ENCODE assay signal across 26 mouse cellular contexts in genomic region chr4:22302262-22302661, GRCm38 (mm10). TPM values are rescaled to one million over a fixed set of nuclear protein-coding genes. Genes with fewer than 3 reads are reported as not detected.
DNase-seq lines count a peak whose midpoint lies in the region; ATAC-seq lines count a peak whose summit lies in the region.
"Had no signal": no experiment of that assay in that cellular context is flagged by ENCODE, and none has a peak within 500 bp of the region (broad histone marks: within the 10 kb centered on the region; RNA-seq: fewer than 3 reads in every experiment).

No protein-coding gene starts in this region.

- intact Hi-C loops in heart, postnatal 25 days (cut with DNase I): no loop called here

- no peaks in the 10 kb centered on the region for H3K27me3 ChIP-seq in hindbrain, embryonic 12.5 days
- no peaks in the 10 kb centered on the region for H3K27me3 ChIP-seq in hindbrain, embryonic 14.5 days (ENCODE audit: control insufficient read depth, insufficient read depth, low read length)
- no peaks in the 10 kb centered on the region for H3K27me3 ChIP-seq in forebrain, embryonic 12.5 days
- no peaks in the 10 kb centered on the region for H3K27me3 ChIP-seq in forebrain, embryonic 15.5 days
- no peaks in the 10 kb centered on the region for H3K27me3 ChIP-seq in liver, embryonic 12.5 days (replicated peaks)
- H3K27me3 ChIP-seq: embryonic facial prominence, embryonic 12.5 days; embryonic facial prominence, embryonic 15.5 days; heart, embryonic 12.5 days; heart, embryonic 15.5 days had no signal

- WGBS in hindbrain, embryonic 12.5 days: 85% methylated on average over 1 of the region's 1 CpGs
- WGBS in hindbrain, embryonic 14.5 days: 85% methylated on average over 1 of the region's 1 CpGs
- 73% methylated on average over 1 of the region's 1 CpGs for WGBS in forebrain, embryonic 12.5 days
- WGBS in forebrain, embryonic 15.5 days: 32% methylated on average over 1 of the region's 1 CpGs
- 62% methylated on average over 1 of the region's 1 CpGs for WGBS in liver, embryonic 12.5 days (ENCODE audit: insufficient replicate concordance)

- no peak for DNase-seq in hindbrain, embryonic 14.5 days (ENCODE audit: low spot score)
- DNase-seq in heart, postnatal 25 days (ENCODE audit: low spot score): no peak
- DNase-seq in yolk sac, embryonic 10.5 days (ENCODE audit: low spot score): no peak
- DNase-seq: adrenal gland, adult 8-10 months; adrenal gland, postnatal 25 days; cerebellum, adult 11 months; cerebellum, adult 2 months; cerebellum, adult 9-11 months; cerebellum, postnatal 25 days; gastrocnemius, postnatal 25 days; heart, adult 18-20 months; heart, postnatal 10 days; heart, postnatal 4 days; kidney, adult 18-20 months had no signal

- no peak overlapping the region for H3K27ac ChIP-seq in hindbrain, embryonic 12.5 days
- H3K27ac ChIP-seq in hindbrain, embryonic 14.5 days: no peak overlapping the region
- H3K27ac ChIP-seq in forebrain, embryonic 12.5 days: no peak overlapping the region
- H3K27ac ChIP-seq in forebrain, embryonic 15.5 days (replicated peaks): peak overlapping the region; percentile 63; the same call in 1 of the 2 replicates
- no peak overlapping the region for H3K27ac ChIP-seq in liver, embryonic 12.5 days
- H3K27ac ChIP-seq: embryonic facial prominence, embryonic 12.5 days; embryonic facial prominence, embryonic 15.5 days; heart, embryonic 15.5 days had no signal

- 0 out of 2 replicates have a peak, but pooled peaks have one; percentile 29 for ATAC-seq in hindbrain, embryonic 12.5 days (ENCODE audit: low FRiP score)
- no peak for ATAC-seq in hindbrain, embryonic 14.5 days (ENCODE audit: low FRiP score)
- peak; percentile 1; the same call in 1 of the 2 replicates for ATAC-seq in forebrain, embryonic 12.5 days (ENCODE audit: low FRiP score)
- ATAC-seq in forebrain, embryonic 15.5 days (replicated peaks): peak; percentile 57
- no peak for ATAC-seq in liver, embryonic 12.5 days
- ATAC-seq: activated CD4-positive, CD25-positive, alpha-beta regulatory T cell, adult 4 months; CD4-positive, CD25-positive, alpha-beta regulatory T cell, adult 4 months; hindbrain, embryonic 16.5 days; intestine, embryonic 16.5 days had no signal

- no peaks in the 10 kb centered on the region; the same call in 1 of the 2 replicates for H3K9me3 ChIP-seq in hindbrain, embryonic 12.5 days (replicated peaks)
- H3K9me3 ChIP-seq in hindbrain, embryonic 14.5 days (ENCODE audit: control insufficient read depth, low read length): peaks cover 13% of the 10 kb centered on the region
- H3K9me3 ChIP-seq in forebrain, embryonic 12.5 days: 0 out of 2 replicates have a peak, but pooled peaks cover 4% of the 10 kb centered on the region
- H3K9me3 ChIP-seq in forebrain, embryonic 15.5 days: 0 out of 2 replicates have a peak, but pooled peaks cover 6% of the 10 kb centered on the region
- H3K9me3 ChIP-seq in liver, embryonic 12.5 days (replicated peaks): no peaks in the 10 kb centered on the region
- H3K9me3 ChIP-seq: embryonic facial prominence, embryonic 15.5 days; heart, embryonic 15.5 days had no signal

- no peaks in the 10 kb centered on the region for H3K36me3 ChIP-seq in hindbrain, embryonic 12.5 days
- no peaks in the 10 kb centered on the region for H3K36me3 ChIP-seq in hindbrain, embryonic 14.5 days (replicated peaks; ENCODE audit: control insufficient read depth, insufficient read depth)
- H3K36me3 ChIP-seq in forebrain, embryonic 12.5 days (replicated peaks): no peaks in the 10 kb centered on the region
- no peaks in the 10 kb centered on the region for H3K36me3 ChIP-seq in forebrain, embryonic 15.5 days
- no peaks in the 10 kb centered on the region for H3K36me3 ChIP-seq in liver, embryonic 12.5 days
- H3K36me3 ChIP-seq: embryonic facial prominence, embryonic 12.5 days; embryonic facial prominence, embryonic 15.5 days; heart, embryonic 12.5 days; heart, embryonic 15.5 days had no signal

- no peak overlapping the region for H3K9ac ChIP-seq in hindbrain, embryonic 12.5 days
- no peak overlapping the region for H3K9ac ChIP-seq in hindbrain, embryonic 14.5 days
- H3K9ac ChIP-seq in forebrain, embryonic 12.5 days: no peak overlapping the region
- H3K9ac ChIP-seq in forebrain, embryonic 15.5 days (replicated peaks): no peak overlapping the region
- H3K9ac ChIP-seq in liver, embryonic 12.5 days: no peak overlapping the region
- H3K9ac ChIP-seq: embryonic facial prominence, embryonic 12.5 days; embryonic facial prominence, embryonic 15.5 days; heart, embryonic 12.5 days; heart, embryonic 15.5 days had no signal

- no peak overlapping the region for H3K4me2 ChIP-seq in hindbrain, embryonic 12.5 days (replicated peaks)
- no peak overlapping the region for H3K4me2 ChIP-seq in hindbrain, embryonic 14.5 days (replicated peaks)
- H3K4me2 ChIP-seq in forebrain, embryonic 12.5 days: no peak overlapping the region
- no peak overlapping the region for H3K4me2 ChIP-seq in forebrain, embryonic 15.5 days (replicated peaks)
- no peak overlapping the region for H3K4me2 ChIP-seq in liver, embryonic 12.5 days
- H3K4me2 ChIP-seq: embryonic facial prominence, embryonic 12.5 days; embryonic facial prominence, embryonic 15.5 days; heart, embryonic 12.5 days; heart, embryonic 15.5 days had no signal

- H3K4me3 ChIP-seq in hindbrain, embryonic 12.5 days: no peak overlapping the region
- H3K4me3 ChIP-seq in hindbrain, embryonic 14.5 days (replicated peaks; ENCODE audit: low read length): no peak overlapping the region
- H3K4me3 ChIP-seq in forebrain, embryonic 12.5 days (replicated peaks): no peak overlapping the region
- no peak overlapping the region for H3K4me3 ChIP-seq in forebrain, embryonic 15.5 days
- no peak overlapping the region for H3K4me3 ChIP-seq in liver, embryonic 12.5 days
- H3K4me3 ChIP-seq: embryonic facial prominence, embryonic 12.5 days; embryonic facial prominence, embryonic 15.5 days; heart, embryonic 12.5 days; heart, embryonic 15.5 days had no signal

- peaks cover 3% of the 10 kb centered on the region; the same call in 1 of the 2 replicates for H3K4me1 ChIP-seq in hindbrain, embryonic 12.5 days
- peaks cover 13% of the 10 kb centered on the region; the same call in 1 of the 2 replicates for H3K4me1 ChIP-seq in hindbrain, embryonic 14.5 days (replicated peaks; ENCODE audit: control insufficient read depth, insufficient read depth, low read length)
- peaks cover 10% of the 10 kb centered on the region for H3K4me1 ChIP-seq in forebrain, embryonic 12.5 days
- peaks cover 23% of the 10 kb centered on the region for H3K4me1 ChIP-seq in forebrain, embryonic 15.5 days
- no peaks in the 10 kb centered on the region for H3K4me1 ChIP-seq in liver, embryonic 12.5 days
- H3K4me1 ChIP-seq: embryonic facial prominence, embryonic 12.5 days; embryonic facial prominence, embryonic 15.5 days; heart, embryonic 12.5 days; heart, embryonic 15.5 days had no signal

RNA-seq across cellular contexts. Expression of gene Fbxl4, which starts 55.1 kb away (rescaled TPM):
- polyA plus RNA-seq in hindbrain, embryonic 12.5 days (2016; fragmentation: Nextera tagmentation; extraction: Ambion mirVana): 10.1 and 10.3 TPM in 2 replicates
- 18.4 and 22.4 TPM in 2 replicates for polyA plus RNA-seq in hindbrain, embryonic 14.5 days (2014; fragmentation: Nextera tagmentation; extraction: Ambion mirVana)
- polyA plus RNA-seq in forebrain, embryonic 12.5 days (2016; fragmentation: Nextera tagmentation; extraction: Ambion mirVana): 9.2 and 9.5 TPM in 2 replicates
- 11.4 and 11.9 TPM in 2 replicates for polyA plus RNA-seq in forebrain, embryonic 15.5 days (2015; fragmentation: Nextera tagmentation; extraction: Ambion mirVana)
- 5.0 and 5.3 TPM in 2 replicates for polyA plus RNA-seq in liver, embryonic 12.5 days (2016; fragmentation: Nextera tagmentation; extraction: Ambion mirVana)
- total RNA-seq in heart, postnatal 25 days (2021): 10 to 100 TPM in 1 of 2 experiments, 1 to 10 TPM in 1; 9.3 to 10.3 TPM

Comparison
In these comparisons a context has a peak if more than half of its experiments do, and no peak if none do; other contexts are left out.
1. ATAC-seq: peak in hindbrain, embryonic 12.5 days (single experiment), forebrain, embryonic 12.5 days (single experiment) and forebrain, embryonic 15.5 days (single experiment); none in hindbrain, embryonic 14.5 days (single experiment) and liver, embryonic 12.5 days (single experiment).